Mouse (Mus musculus) E14TG2a.4 (cell line): ENCODE data around the gene Sdhaf1.

Source experiments
- CTCF ChIP-seq: conservative IDR thresholded peaks from 2 replicates; pipeline ENCODE4 v1.5.1; 2014; ENCODE audit warnings: low read length
- NANOG ChIP-seq: IDR thresholded peaks from 2 replicates; pipeline ENCODE4 v1.6.1; 2014; ENCODE audit warnings: borderline replicate concordance, low read length, mixed read lengths
- POU5F1 ChIP-seq: IDR thresholded peaks from 2 replicates; pipeline ENCODE4 v1.6.1; 2014; ENCODE audit warnings: low read length, borderline replicate concordance

DNA sequence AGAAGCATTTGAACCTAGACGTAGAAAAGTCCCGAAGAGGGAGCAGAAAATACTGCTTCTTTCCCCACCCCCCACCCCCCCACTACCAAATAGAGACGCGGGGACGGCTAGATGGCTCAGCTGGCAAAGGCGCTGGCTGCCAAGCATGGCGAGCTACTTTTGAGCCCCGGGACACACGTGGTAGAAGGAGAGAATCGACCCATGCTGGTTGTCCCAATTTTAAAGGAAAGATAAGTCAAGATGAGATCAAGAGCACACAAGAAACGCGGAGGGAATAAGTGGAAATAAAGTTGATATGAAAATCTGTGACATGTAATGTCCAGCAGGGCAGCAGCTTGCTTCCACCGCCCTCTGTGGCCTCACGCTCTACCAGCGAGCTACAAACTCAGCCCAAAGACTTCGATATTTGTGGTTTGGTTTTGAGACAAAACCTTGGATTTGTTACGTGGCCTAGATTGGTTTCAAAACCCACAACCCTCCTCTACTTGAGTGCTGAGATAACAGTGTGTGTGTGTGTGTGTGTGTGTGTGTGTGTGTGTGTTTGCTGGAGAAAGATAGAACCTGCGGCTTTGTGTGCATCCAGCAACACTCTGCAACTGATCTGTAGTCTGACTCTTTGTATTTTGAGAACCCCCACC is 9.0 kb upstream of the Sdhaf1 start:
- TF ChIP-seq CTCF = no peak
- no peak for TF ChIP-seq NANOG
- TF ChIP-seq POU5F1 = no peak
